Mouse (Mus musculus): ENCODE data around the gene Igsf3.

GRCm38 (mm10) chr3:101408953-101409750 lies 32.3 kb downstream of the Igsf3 start:
- no peak for TF ChIP-seq TCF12 (IDR thresholded peaks at IDR 0.05; ENCODE audit: low read depth, low read length)
- TF ChIP-seq TAL1 (IDR thresholded peaks at IDR 0.05; ENCODE audit: low read length), result no peak
- no peak for TF ChIP-seq ZC3H11A (IDR thresholded peaks at IDR 0.05; ENCODE audit: low read depth, low read length)
- TF ChIP-seq CTCF (IDR thresholded peaks at IDR 0.05 in 2 of 3, conservative IDR thresholded peaks at IDR 0.05 in 1 of 3; ENCODE audit: control insufficient read depth in 1 of 3, insufficient read depth in 1 of 3, low read depth in 2 of 3, low read length in 3 of 3, poor library complexity in 1 of 3, severe bottlenecking in 1 of 3), result no peak
